Comparison of ENCODE assay signal across 10 mouse cellular contexts in the genomic region with DNA sequence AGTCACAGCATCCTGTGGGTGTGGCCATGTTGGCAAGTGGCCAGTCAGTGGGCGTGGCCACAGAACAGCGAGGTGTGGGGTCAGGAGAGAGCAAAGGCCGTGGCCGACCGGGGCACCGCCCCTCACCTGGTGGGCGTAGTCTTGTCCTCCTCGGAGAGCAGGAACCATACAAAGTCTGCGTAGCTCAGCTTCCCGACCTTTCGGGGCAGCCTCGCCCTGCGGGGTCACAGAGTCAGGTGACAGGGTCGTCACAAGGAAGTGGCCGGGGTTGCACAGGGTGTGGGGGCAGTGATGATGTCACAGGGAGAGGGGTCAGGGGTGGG. TPM values are rescaled to one million over a fixed set of nuclear protein-coding genes. Genes with fewer than 3 reads are reported as not detected.
DNase-seq lines count a peak whose midpoint lies in the region; ATAC-seq and TF ChIP-seq lines count a peak whose summit lies in the region.
"Had no signal": no experiment of that assay in that cellular context is flagged by ENCODE, and none has a peak within 500 bp of the region (broad histone marks: within the 10 kb centered on the region; RNA-seq: fewer than 3 reads in every experiment).

No protein-coding gene starts in this region.

- H3K27me3 ChIP-seq in neural tube, embryonic 12.5 days (replicated peaks): no peaks in the 10 kb centered on the region
- H3K27me3 ChIP-seq in hindbrain, postnatal 0 days (ENCODE audit: insufficient read depth, low read length): no peaks in the 10 kb centered on the region
- H3K27me3 ChIP-seq: limb, embryonic 12.5 days had no signal

- H3K9ac ChIP-seq in neural tube, embryonic 12.5 days: no peak overlapping the region
- no peak overlapping the region for H3K9ac ChIP-seq in hindbrain, postnatal 0 days (replicated peaks; ENCODE audit: low read length)
- H3K9ac ChIP-seq: limb, embryonic 12.5 days had no signal

- TF ChIP-seq CTCF in hindbrain, postnatal 0 days (IDR thresholded peaks at IDR 0.05; ENCODE audit: low read depth): no peak

- H3K36me3 ChIP-seq in neural tube, embryonic 12.5 days: peaks cover 38% of the 10 kb centered on the region
- peaks cover 21% of the 10 kb centered on the region for H3K36me3 ChIP-seq in hindbrain, postnatal 0 days (ENCODE audit: insufficient read depth, low read length)

- no peak overlapping the region for H3K27ac ChIP-seq in neural tube, embryonic 12.5 days
- H3K27ac ChIP-seq in hindbrain, postnatal 0 days: no peak overlapping the region
- H3K27ac ChIP-seq: limb, embryonic 12.5 days had no signal

- H3K4me3 ChIP-seq in neural tube, embryonic 12.5 days: no peak overlapping the region
- no peak overlapping the region for H3K4me3 ChIP-seq in hindbrain, postnatal 0 days (ENCODE audit: low read length)
- H3K4me3 ChIP-seq: limb, embryonic 12.5 days had no signal

- peaks cover 34% of the 10 kb centered on the region for H3K9me3 ChIP-seq in neural tube, embryonic 12.5 days
- H3K9me3 ChIP-seq in hindbrain, postnatal 0 days (ENCODE audit: low read length): 0 out of 2 replicates have a peak, but pooled peaks cover 10% of the 10 kb centered on the region

- no peak overlapping the region for H3K4me2 ChIP-seq in neural tube, embryonic 12.5 days (replicated peaks)
- H3K4me2 ChIP-seq in hindbrain, postnatal 0 days (ENCODE audit: low read depth, low read length): no peak overlapping the region
- H3K4me2 ChIP-seq: limb, embryonic 12.5 days had no signal

- ATAC-seq in cerebellum, adult (ENCODE audit: insufficient number of reproducible peaks, low FRiP score, low TSS enrichment): 0 out of 2 replicates have a peak, but pooled peaks have one; percentile 33
- 0 out of 2 replicates have a peak, but pooled peaks have one; percentile 8 for ATAC-seq in neural tube, embryonic 12.5 days (ENCODE audit: low FRiP score, low read depth)
- ATAC-seq in hindbrain, postnatal 0 days: no peak

- intact Hi-C loops in left cerebral cortex, postnatal 25 days (cut with DNase I): no loop called here

- no peak for DNase-seq in cerebellum, postnatal 4 days (ENCODE audit: low spot score in 2 of 2)
- no peak for DNase-seq in neural tube, embryonic 10.5 days (ENCODE audit: extremely low spot score, low spot score)
- DNase-seq in gastrocnemius, postnatal 10 days: peak; percentile 36
- peak; percentile 1 to 10 for DNase-seq in left cerebral cortex, postnatal 25 days (ENCODE audit: low spot score in 2 of 2)
- DNase-seq in right cerebral cortex, postnatal 4 days: peak; percentile 48
- DNase-seq in hindbrain, postnatal 0 days (ENCODE audit: low spot score): no peak

- H3K4me1 ChIP-seq in neural tube, embryonic 12.5 days: no peaks in the 10 kb centered on the region
- no peaks in the 10 kb centered on the region for H3K4me1 ChIP-seq in hindbrain, postnatal 0 days (ENCODE audit: insufficient read depth, low read length)
- H3K4me1 ChIP-seq: limb, embryonic 12.5 days had no signal

- WGBS in neural tube, embryonic 12.5 days: 97% methylated on average over 15 of the region's 15 CpGs
- 99% methylated on average over 14 of the region's 15 CpGs for WGBS in hindbrain, postnatal 0 days

RNA-seq across cellular contexts. Expression of gene Ppp2r3d, which starts 34.2 kb away (rescaled TPM):
- polyA plus RNA-seq in neural tube, embryonic 12.5 days (2016; fragmentation: Nextera tagmentation; extraction: Ambion mirVana): 194 and 199 TPM in 2 replicates
- total RNA-seq in gastrocnemius, postnatal 10 days (2021): 10 to 100 TPM; 90.6 to 95.7 TPM
- total RNA-seq in left cerebral cortex, postnatal 25 days (2021): 10 to 100 TPM; 83.5 to 95.9 TPM
- 122 and 181 TPM in 2 replicates for total RNA-seq in hindbrain, postnatal 0 days (2014; rRNA removed)
- 150 and 166 TPM in 2 replicates for polyA plus RNA-seq in hindbrain, postnatal 0 days (2015; fragmentation: Nextera tagmentation; extraction: Ambion mirVana)

RNA-seq across cellular contexts. Expression of gene Gm21836, which starts 51.1 kb away (rescaled TPM):
- not detected in 2 replicates for polyA plus RNA-seq in neural tube, embryonic 12.5 days (2016; fragmentation: Nextera tagmentation; extraction: Ambion mirVana)
- total RNA-seq in gastrocnemius, postnatal 10 days (2021): not detected
- not detected for total RNA-seq in left cerebral cortex, postnatal 25 days (2021)
- total RNA-seq in hindbrain, postnatal 0 days (2014; rRNA removed): not detected in 2 replicates
- polyA plus RNA-seq in hindbrain, postnatal 0 days (2015; fragmentation: Nextera tagmentation; extraction: Ambion mirVana): not detected in 2 replicates
- polyA plus RNA-seq: embryonic facial prominence, embryonic 11.5 days; limb, embryonic 12.5 days had no signal

Comparison
In these comparisons a context has a peak if more than half of its experiments do, and no peak if none do; other contexts are left out.
1. DNase-seq: peak in gastrocnemius, postnatal 10 days (single experiment), left cerebral cortex, postnatal 25 days (2 of 2) and right cerebral cortex, postnatal 4 days (single experiment); none in cerebellum, postnatal 4 days (0 of 2), neural tube, embryonic 10.5 days (single experiment) and hindbrain, postnatal 0 days (single experiment).